Mouse (Mus musculus): ENCODE data around the gene 1700024P04Rik. TPM values are rescaled to one million over a fixed set of nuclear protein-coding genes. Genes with fewer than 3 reads are reported as not detected.

Gene 1700024P04Rik
- polyA plus RNA-seq (2015; fragmentation: Nextera tagmentation; extraction: Ambion mirVana): not detected in 2 replicates

DNA sequence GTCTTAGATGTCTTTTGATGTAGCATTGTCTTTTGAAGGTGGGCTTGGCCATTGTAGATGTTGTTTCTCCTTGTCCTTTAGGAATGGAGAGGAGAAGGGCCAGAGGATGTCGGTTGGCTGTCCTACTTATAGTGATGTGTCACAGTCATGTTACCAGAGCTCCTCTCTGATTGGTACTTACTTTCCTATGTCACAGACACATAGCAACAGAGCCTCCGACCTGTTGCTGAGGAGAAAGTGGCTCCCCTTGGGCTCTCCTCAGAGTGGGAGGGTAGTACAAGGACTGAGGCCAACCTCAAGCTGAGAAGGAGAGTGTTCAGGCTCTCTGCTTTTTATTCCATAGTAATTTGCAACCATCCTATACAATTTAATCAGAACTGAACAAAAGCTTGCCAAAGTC, at the start of gene 1700024P04Rik:
Gene 1700024P04Rik, minus strand, starts transcription at position 101 of the 400 bp plus-strand sequence.
- H3K4me2 ChIP-seq (ENCODE audit: low read length): no peak within 1 kb of the TSS
- H3K9me3 ChIP-seq (ENCODE audit: control insufficient read depth, low read length): no peaks in the 10 kb centered on the region
- WGBS: 74% methylated on average over 2 of the region's 2 CpGs
- no peak within 1 kb of the TSS for H3K9ac ChIP-seq (ENCODE audit: low read depth, low read length)
- H3K27ac ChIP-seq (ENCODE audit: low read depth, low read length): no peak within 1 kb of the TSS
- no peak within 1 kb of the TSS for H3K4me3 ChIP-seq (ENCODE audit: low read length)
- no peaks in the 10 kb centered on the region for H3K27me3 ChIP-seq (replicated peaks; ENCODE audit: control insufficient read depth, insufficient read depth, low read length)
- H3K4me1 ChIP-seq (ENCODE audit: control insufficient read depth, insufficient read depth, low read depth, low read length): no peaks in the 10 kb centered on the region
- no peak for ATAC-seq
- no peaks in the 10 kb centered on the region for H3K36me3 ChIP-seq (ENCODE audit: control insufficient read depth, insufficient read depth, low read length)

DNA sequence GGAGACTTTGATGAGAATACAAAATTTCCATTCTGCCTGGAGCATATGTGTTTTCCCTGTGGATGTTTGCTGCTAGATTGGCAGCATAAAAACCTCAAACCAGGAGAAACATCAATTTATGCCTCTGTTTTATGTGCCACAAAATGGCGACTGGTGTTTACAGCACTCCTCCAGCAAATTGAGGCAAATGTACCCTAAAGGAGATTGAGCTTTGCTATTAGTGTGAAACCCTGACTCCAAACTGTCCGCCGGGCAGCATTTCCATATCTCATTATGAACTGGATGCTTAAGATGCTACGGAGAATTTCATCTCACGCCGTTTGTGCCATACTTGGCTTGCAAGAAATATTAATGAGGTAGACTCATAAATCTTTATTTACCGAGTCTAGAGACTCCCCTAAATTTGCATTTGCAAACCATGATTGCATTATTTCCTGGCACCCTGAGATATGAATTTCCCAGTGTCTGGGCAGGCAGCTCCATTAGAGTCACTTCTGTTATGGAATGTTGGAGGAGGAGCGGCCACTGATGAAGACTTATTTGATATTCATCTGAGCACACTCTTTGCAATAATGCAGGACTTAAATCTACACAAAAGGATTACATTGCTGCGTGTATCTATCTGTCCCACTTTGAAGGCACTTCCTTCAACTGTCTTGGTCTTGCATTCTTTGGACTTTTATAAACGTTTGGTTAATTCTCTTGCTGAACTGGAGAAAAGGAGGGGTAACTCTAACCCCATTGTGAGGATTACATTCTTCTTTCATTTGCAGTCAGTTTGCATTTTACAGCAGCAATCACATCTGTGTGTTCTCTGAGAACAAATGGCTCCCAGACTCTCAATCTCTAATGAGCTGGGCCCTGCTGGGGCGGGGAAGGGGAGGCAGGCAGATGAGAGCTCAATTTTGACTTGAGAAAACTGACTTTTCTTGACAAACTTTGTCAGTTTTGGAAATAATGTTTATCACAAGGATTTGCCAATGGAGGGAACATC, 47.2 kb upstream of the 1700024P04Rik start:
- no peak overlapping the region for H3K4me3 ChIP-seq (ENCODE audit: low read length)
- ATAC-seq: peak; percentile 74
- H3K9ac ChIP-seq (ENCODE audit: low read depth, low read length): no peak overlapping the region
- H3K27me3 ChIP-seq (replicated peaks; ENCODE audit: control insufficient read depth, insufficient read depth, low read length): no peaks in the 10 kb centered on the region
- H3K4me1 ChIP-seq (ENCODE audit: control insufficient read depth, insufficient read depth, low read depth, low read length): peaks cover 23% of the 10 kb centered on the region
- 0 out of 2 replicates have a peak overlapping the region, but pooled peaks have one; percentile 1 for H3K4me2 ChIP-seq (ENCODE audit: low read length)
- 38% methylated on average over 11 of the region's 11 CpGs for WGBS
- H3K27ac ChIP-seq (ENCODE audit: low read depth, low read length): peak overlapping the region; percentile 3; the same call in 1 of the 2 replicates
- no peaks in the 10 kb centered on the region for H3K36me3 ChIP-seq (ENCODE audit: control insufficient read depth, insufficient read depth, low read length)
- no peaks in the 10 kb centered on the region for H3K9me3 ChIP-seq (ENCODE audit: control insufficient read depth, low read length)

DNA sequence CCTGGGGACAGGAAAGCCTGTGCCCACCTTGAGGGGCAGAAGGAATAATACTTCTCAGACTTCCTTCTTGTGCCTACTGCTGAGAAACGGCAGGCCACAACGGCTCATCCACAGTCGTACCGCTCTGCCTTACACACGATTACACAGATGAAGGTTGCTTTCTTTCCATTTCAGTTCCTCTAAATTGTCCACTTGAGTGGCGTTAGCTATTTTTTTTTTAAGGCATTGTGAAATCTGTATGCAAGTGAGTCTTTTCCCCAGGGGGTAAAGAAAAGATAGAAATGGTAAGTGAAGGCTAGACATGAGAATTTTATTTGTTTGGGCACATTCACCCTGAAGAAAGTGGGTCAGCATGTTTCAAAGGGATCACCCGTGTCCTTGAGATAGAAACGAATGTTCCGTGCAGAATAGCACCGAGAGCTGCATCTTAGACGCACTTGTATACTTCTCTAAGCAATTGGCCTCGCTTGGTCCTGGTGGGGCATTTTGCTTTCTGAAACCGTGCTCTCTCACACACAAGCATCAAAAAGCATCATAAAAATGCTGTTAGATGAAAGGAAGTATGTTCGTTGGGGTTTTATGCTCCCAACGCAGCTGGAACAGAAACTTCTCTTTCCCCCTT, 46.3 kb upstream of the 1700024P04Rik start:
- H3K4me3 ChIP-seq (ENCODE audit: low read length): no peak overlapping the region
- no peaks in the 10 kb centered on the region for H3K36me3 ChIP-seq (ENCODE audit: control insufficient read depth, insufficient read depth, low read length)
- H3K4me2 ChIP-seq (ENCODE audit: low read length): peak overlapping the region; percentile 16; the same call in 1 of the 2 replicates
- H3K27me3 ChIP-seq (replicated peaks; ENCODE audit: control insufficient read depth, insufficient read depth, low read length): no peaks in the 10 kb centered on the region
- no peaks in the 10 kb centered on the region for H3K9me3 ChIP-seq (ENCODE audit: control insufficient read depth, low read length)
- 18% methylated on average over 15 of the region's 15 CpGs for WGBS
- H3K4me1 ChIP-seq (ENCODE audit: control insufficient read depth, insufficient read depth, low read depth, low read length): peaks cover 23% of the 10 kb centered on the region
- no peak overlapping the region for H3K9ac ChIP-seq (ENCODE audit: low read depth, low read length)
- peak overlapping the region; percentile 36; the same call in 1 of the 2 replicates for H3K27ac ChIP-seq (ENCODE audit: low read depth, low read length)
- ATAC-seq: no peak

DNA sequence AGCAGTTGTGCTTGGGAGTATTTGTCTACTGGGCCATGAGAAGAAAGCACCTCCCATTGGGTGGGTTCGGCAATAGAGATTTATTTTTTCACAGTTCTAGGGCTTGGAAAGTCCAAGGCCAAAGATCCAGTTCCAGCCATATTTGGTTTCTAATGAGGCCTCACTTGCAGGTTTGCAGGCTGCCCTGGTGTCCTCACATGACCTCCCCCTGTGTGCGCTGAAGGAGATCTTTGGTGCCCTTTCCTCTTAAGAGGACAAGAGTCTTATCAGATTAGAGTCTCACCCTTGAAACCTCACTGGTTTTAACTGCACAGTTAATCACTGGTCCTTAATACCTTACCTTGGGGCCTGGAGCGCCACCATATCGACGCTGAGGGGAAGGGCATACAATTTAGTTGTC, 40.9 kb upstream of the 1700024P04Rik start:
- Histone ChIP-seq H3K4me1 (ENCODE audit: control insufficient read depth, insufficient read depth, low read depth, low read length) (peaks cover 14% of the 10 kb centered on the region), H3K9ac (ENCODE audit: low read depth, low read length) (no peak overlapping the region), H3K4me2 (ENCODE audit: low read length) (no peak overlapping the region), H3K36me3 (ENCODE audit: control insufficient read depth, insufficient read depth, low read length) (no peaks in the 10 kb centered on the region), H3K4me3 (ENCODE audit: low read length) (no peak overlapping the region), H3K27ac (ENCODE audit: low read depth, low read length) (no peak overlapping the region), H3K9me3 (ENCODE audit: control insufficient read depth, low read length) (no peaks in the 10 kb centered on the region), H3K27me3 (replicated peaks; ENCODE audit: control insufficient read depth, insufficient read depth, low read length) (no peaks in the 10 kb centered on the region)
- 90% methylated on average over 5 of the region's 5 CpGs for WGBS
- no peak for ATAC-seq

DNA sequence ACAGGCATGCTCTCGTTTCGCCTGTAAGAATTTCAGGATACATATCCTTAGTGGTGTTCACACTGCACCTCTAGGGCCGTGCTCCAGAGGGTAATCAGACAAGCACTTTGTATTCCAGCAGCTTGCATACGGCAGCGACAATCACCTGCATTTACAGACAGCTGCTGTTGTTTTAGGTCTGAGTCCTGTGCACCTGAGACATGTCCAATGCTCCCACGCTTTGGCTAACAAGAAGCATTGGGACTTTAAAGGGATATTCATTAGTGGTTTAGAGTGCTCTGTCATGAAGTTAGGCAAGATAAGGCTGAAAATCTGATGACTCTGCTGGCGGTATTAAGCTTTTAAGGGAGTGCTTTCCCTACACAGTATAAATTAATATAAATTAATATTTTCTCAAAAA, 37.7 kb upstream of the 1700024P04Rik start:
- H3K36me3 ChIP-seq (ENCODE audit: control insufficient read depth, insufficient read depth, low read length): no peaks in the 10 kb centered on the region
- no peak overlapping the region; the same call in 1 of the 2 replicates for H3K27ac ChIP-seq (ENCODE audit: low read depth, low read length)
- H3K4me1 ChIP-seq (ENCODE audit: control insufficient read depth, insufficient read depth, low read depth, low read length): peaks cover 5% of the 10 kb centered on the region
- H3K27me3 ChIP-seq (replicated peaks; ENCODE audit: control insufficient read depth, insufficient read depth, low read length): no peaks in the 10 kb centered on the region
- ATAC-seq: no peak
- 62% methylated on average over 7 of the region's 7 CpGs for WGBS
- H3K4me3 ChIP-seq (ENCODE audit: low read length): no peak overlapping the region
- H3K9me3 ChIP-seq (ENCODE audit: control insufficient read depth, low read length): no peaks in the 10 kb centered on the region
- H3K9ac ChIP-seq (ENCODE audit: low read depth, low read length): no peak overlapping the region; the same call in 1 of the 2 replicates
- H3K4me2 ChIP-seq (ENCODE audit: low read length): no peak overlapping the region

DNA sequence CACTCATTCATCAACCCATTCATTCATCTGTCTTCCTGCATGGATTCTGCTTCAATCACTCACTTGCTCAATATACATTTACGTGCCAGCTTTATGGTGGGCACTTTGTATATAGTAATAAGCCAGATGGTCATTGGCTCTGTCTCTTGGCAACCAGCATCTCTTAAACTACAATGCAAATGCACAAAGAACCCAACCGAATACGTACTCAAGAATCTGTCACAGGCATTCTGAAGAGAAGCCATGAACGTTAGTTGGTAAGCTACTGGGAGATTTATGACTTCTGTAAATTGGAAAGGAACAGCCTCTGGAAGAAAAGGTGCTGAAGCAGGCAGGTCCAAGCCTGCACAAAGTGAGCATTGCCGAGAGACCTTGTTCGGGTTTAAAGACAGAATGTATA, 36.8 kb upstream of the 1700024P04Rik start:
- 49% methylated on average over 6 of the region's 6 CpGs for WGBS

DNA sequence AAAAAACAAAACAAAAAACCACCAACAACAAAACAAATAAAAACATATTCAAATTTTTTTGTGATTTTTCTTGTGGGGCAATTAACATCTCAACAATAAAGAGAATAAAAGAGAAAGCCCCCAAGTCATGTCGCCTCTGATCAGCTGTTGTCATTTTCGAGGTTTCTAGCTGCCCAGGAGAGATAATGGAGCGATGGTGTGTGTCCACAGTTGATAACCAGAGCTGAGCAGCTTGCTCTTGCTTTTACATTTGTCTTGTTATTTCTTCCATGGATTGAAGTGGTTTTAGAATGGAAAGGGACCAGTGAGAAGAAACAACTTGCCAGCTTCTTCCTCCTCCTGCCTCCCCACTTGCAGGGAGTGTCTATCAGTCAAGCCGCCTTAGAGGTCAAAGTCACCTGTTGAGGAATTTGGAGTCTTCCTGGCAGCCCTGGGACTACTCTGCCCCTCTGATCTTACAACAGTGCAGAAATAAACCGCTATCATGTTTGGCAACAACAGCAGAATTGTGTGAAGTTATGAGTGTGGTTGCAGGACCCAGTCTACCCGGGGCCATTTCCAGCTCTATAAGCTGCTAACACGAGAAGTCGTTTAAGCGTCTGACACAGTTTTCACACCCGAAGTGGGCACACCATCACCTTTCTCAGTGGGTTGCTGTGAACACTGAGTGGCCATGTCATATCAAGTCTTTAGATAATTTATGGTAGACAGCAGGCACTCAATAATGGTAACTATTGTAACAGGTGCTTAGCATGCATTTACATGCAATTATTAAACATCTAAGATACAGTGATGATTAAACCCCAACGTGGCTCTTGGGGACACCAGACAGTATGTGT, 35.7 kb upstream of the 1700024P04Rik start:
- 90% methylated on average over 11 of the region's 11 CpGs for WGBS
- Histone ChIP-seq H3K36me3 (ENCODE audit: control insufficient read depth, insufficient read depth, low read length) (no peaks in the 10 kb centered on the region), H3K4me2 (ENCODE audit: low read length) (no peak overlapping the region), H3K27me3 (replicated peaks; ENCODE audit: control insufficient read depth, insufficient read depth, low read length) (no peaks in the 10 kb centered on the region), H3K4me1 (ENCODE audit: control insufficient read depth, insufficient read depth, low read depth, low read length) (peaks cover 5% of the 10 kb centered on the region), H3K4me3 (ENCODE audit: low read length) (no peak overlapping the region), H3K9ac (ENCODE audit: low read depth, low read length) (no peak overlapping the region), H3K27ac (ENCODE audit: low read depth, low read length) (no peak overlapping the region), H3K9me3 (ENCODE audit: control insufficient read depth, low read length) (no peaks in the 10 kb centered on the region)
- no peak for ATAC-seq

More for the DNA sequence above, 36.8 kb upstream of the 1700024P04Rik start:
- no peak for ATAC-seq
- Histone ChIP-seq H3K36me3 (ENCODE audit: control insufficient read depth, insufficient read depth, low read length) (no peaks in the 10 kb centered on the region), H3K9ac (ENCODE audit: low read depth, low read length) (no peak overlapping the region), H3K27me3 (replicated peaks; ENCODE audit: control insufficient read depth, insufficient read depth, low read length) (no peaks in the 10 kb centered on the region), H3K9me3 (ENCODE audit: control insufficient read depth, low read length) (no peaks in the 10 kb centered on the region), H3K27ac (ENCODE audit: low read depth, low read length) (no peak overlapping the region), H3K4me3 (ENCODE audit: low read length) (no peak overlapping the region), H3K4me2 (ENCODE audit: low read length) (no peak overlapping the region), H3K4me1 (ENCODE audit: control insufficient read depth, insufficient read depth, low read depth, low read length) (peaks cover 5% of the 10 kb centered on the region)

DNA sequence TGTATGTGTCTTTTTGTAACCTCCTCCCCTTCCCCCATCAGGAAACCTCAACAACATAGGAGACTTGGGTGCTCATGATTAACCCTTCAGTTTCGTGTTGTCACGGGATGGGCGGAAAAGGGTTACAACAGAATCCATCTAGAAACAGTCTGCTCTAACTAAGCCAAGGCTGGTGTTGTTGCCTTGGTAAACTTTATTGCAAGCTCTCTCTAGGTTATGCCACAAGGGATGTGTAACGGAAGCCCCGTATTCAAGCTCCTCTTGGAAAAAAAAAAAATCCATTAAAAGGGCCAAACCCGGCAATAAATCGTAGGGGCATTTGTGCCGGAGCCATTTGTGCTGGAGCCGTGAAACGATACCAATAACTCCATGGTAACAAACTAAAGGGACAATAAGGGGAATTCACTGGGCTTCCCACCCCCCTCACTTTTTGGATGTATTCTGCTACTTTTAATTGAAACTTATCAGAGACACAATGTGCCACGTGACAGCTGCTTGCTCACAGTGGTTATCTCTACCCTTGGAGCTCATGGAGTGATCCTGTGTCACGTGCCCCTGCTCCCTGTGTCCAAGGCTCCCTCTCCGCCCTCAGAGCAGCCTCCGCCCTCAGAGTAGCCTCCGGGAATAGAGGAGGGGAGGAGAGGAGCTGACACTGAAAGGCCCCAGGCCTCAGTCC, 34.3 kb upstream of the 1700024P04Rik start:
- H3K27ac ChIP-seq (ENCODE audit: low read depth, low read length): no peak overlapping the region
- peak; percentile 51; the same call in 1 of the 2 replicates for ATAC-seq
- no peaks in the 10 kb centered on the region for H3K36me3 ChIP-seq (ENCODE audit: control insufficient read depth, insufficient read depth, low read length)
- H3K9me3 ChIP-seq (ENCODE audit: control insufficient read depth, low read length): no peaks in the 10 kb centered on the region
- peak overlapping the region; percentile 27; the same call in 1 of the 2 replicates for H3K4me2 ChIP-seq (ENCODE audit: low read length)
- 39% methylated on average over 15 of the region's 15 CpGs for WGBS
- no peak overlapping the region for H3K9ac ChIP-seq (ENCODE audit: low read depth, low read length)
- no peaks in the 10 kb centered on the region for H3K27me3 ChIP-seq (replicated peaks; ENCODE audit: control insufficient read depth, insufficient read depth, low read length)
- H3K4me1 ChIP-seq (ENCODE audit: control insufficient read depth, insufficient read depth, low read depth, low read length): peaks cover 5% of the 10 kb centered on the region
- no peak overlapping the region for H3K4me3 ChIP-seq (ENCODE audit: low read length)
